Mouse (Mus musculus) ES-Bruce4 (cell line): ENCODE results near the gene Sipa1l1.

Source experiments
- CTCF ChIP-seq: IDR thresholded peaks from one replicate; pipeline ENCODE4 v1.8.1; 2011; ENCODE audit warnings: low read depth, low read length
- EP300 ChIP-seq: IDR thresholded peaks from 2 replicates; pipeline ENCODE4 v1.6.1; 2011; ENCODE audit warnings: low read depth, low read length; ENCODE audit not compliant: insufficient read depth

- no peak for TF ChIP-seq EP300
- no peak for TF ChIP-seq CTCF
These were observed 17.6 kb downstream of the Sipa1l1 start for GRCm38 (mm10) chr12:82186740-82187139.
